Mouse (Mus musculus) kidney, embryonic 14.5 days (tissue): ENCODE data around the gene D16Ertd472e. TPM values are rescaled to one million over a fixed set of nuclear protein-coding genes. Genes with fewer than 3 reads are reported as not detected.
"Not testable (repeated sequence)": the region's sequence is repeated elsewhere in the genome, so short reads cannot be mapped to it uniquely, and the experiment has no call there.

Source experiments
- ATAC-seq: fragments of 200-750 bp; cut with Nextera tagmentation; 2 replicates; pipeline ENCODE4 v1.8.0; 2017; ENCODE audit warnings: moderate number of reproducible peaks, mild to moderate bottlenecking, moderate TSS enrichment, moderate library complexity; ENCODE audit not compliant: low FRiP score, low TSS enrichment
- H3K27ac ChIP-seq: fragments of 300-500 bp; sonication (generic); 2 replicates; pipeline ENCODE4 v1.5.1; 2014; ENCODE audit warnings: low read depth, mild to moderate bottlenecking, low read length, moderate library complexity, mixed read lengths
- H3K27me3 ChIP-seq: fragments of 300-500 bp; sonication (generic); 2 replicates; pipeline ENCODE4 v1.6.1; 2014; ENCODE audit warnings: mild to moderate bottlenecking, low read length; ENCODE audit not compliant: control insufficient read depth, insufficient read depth
- H3K36me3 ChIP-seq: fragments of 300-500 bp; sonication (generic); 2 replicates; pipeline ENCODE4 v1.6.1; 2014; ENCODE audit warnings: low read length, mixed read lengths; ENCODE audit not compliant: control insufficient read depth, insufficient read depth
- H3K4me1 ChIP-seq: fragments of 300-500 bp; sonication (generic); 2 replicates; pipeline ENCODE4 v1.6.1; 2014; ENCODE audit warnings: low read length, mixed read lengths; ENCODE audit not compliant: control insufficient read depth, insufficient read depth
- H3K4me2 ChIP-seq: fragments of 300-500 bp; sonication (generic); replicated peaks from 2 replicates; pipeline ENCODE4 v1.6.1; 2014; ENCODE audit warnings: low read depth, mild to moderate bottlenecking, low read length
- H3K4me3 ChIP-seq: fragments of 300-500 bp; sonication (generic); 2 replicates; pipeline ENCODE4 v1.5.1; 2014; ENCODE audit warnings: mild to moderate bottlenecking, low read length
- H3K9ac ChIP-seq: fragments of 300-500 bp; sonication (generic); 2 replicates; pipeline ENCODE4 v1.6.1; 2014; ENCODE audit warnings: low read depth, mild to moderate bottlenecking, low read length, moderate library complexity
- H3K9me3 ChIP-seq: fragments of 300-500 bp; sonication (generic); 2 replicates; pipeline ENCODE4 v1.6.1; 2016; ENCODE audit warnings: low read length; ENCODE audit not compliant: control insufficient read depth
- WGBS: fragments of 180-500 bp; shearing (Covaris S2); extraction: QIAGEN DNeasy Blood & Tissue Kit; methylation state at CpG from one replicate; pipeline ENCODE4 v1.1.7; 2014; 5-methylcytosine and 5-hydroxymethylcytosine counted together
- polyA plus RNA-seq: library from polyadenylated mRNA; unstranded; fragments of >200 nt; fragmentation: Nextera tagmentation; extraction: Ambion mirVana; gene quantifications from 2 replicates; pipeline ENCODE4 v1.2.1, GENCODE M21; 2014

D16Ertd472e gene
- polyA plus RNA-seq, 1 experiment from 2014 or later: 17.9 TPM

GRCm38 (mm10) chr16:78531957-78532605, 44.4 kb downstream of the D16Ertd472e start:
- no peaks in the 10 kb centered on the region for H3K9me3 ChIP-seq
- H3K4me3 ChIP-seq: no peak overlapping the region
- WGBS: 85% methylated on average over 6 of the region's 6 CpGs
- H3K27me3 ChIP-seq: no peaks in the 10 kb centered on the region
- no peak overlapping the region for H3K9ac ChIP-seq
- no peak overlapping the region for H3K4me2 ChIP-seq
- H3K4me1 ChIP-seq: no peaks in the 10 kb centered on the region
- no peak for ATAC-seq
- no peaks in the 10 kb centered on the region for H3K36me3 ChIP-seq
- no peak overlapping the region for H3K27ac ChIP-seq

DNA sequence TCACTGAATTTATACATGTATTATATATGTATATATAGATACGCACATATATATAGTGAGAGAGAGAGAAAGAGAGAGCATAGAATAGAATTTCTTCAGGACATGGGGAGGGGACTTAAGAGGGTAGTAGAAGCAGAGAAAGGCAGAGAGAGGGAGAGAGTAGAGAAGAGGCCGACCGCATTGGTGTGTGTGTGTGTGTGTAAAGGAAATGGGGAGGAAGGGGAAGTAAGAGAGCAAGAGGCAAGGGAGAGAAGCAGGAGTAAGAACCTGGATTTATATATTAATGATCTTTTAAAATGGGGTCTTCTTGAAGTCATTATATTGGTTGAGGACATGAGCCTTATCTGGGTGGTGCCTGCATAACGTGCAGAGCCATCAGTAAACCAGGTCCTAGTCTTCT, 53.5 kb downstream of the D16Ertd472e start:
- 0 out of 2 replicates have a peak, but pooled peaks cover 2% of the 10 kb centered on the region for H3K27me3 ChIP-seq
- no peak overlapping the region for H3K4me2 ChIP-seq
- ATAC-seq: no peak
- no peaks in the 10 kb centered on the region for H3K36me3 ChIP-seq
- no peaks in the 10 kb centered on the region for H3K4me1 ChIP-seq
- WGBS: 84% methylated on average over 4 of the region's 4 CpGs
- H3K9ac ChIP-seq: no peak overlapping the region
- H3K27ac ChIP-seq: no peak overlapping the region
- H3K4me3 ChIP-seq: no peak overlapping the region
- H3K9me3 ChIP-seq: no peaks in the 10 kb centered on the region

- no peak for ATAC-seq
- H3K9me3 ChIP-seq: no peaks in the 10 kb centered on the region
- no peak overlapping the region for H3K27ac ChIP-seq
- 0 out of 2 replicates have a peak, but pooled peaks cover 2% of the 10 kb centered on the region for H3K27me3 ChIP-seq
- H3K4me1 ChIP-seq: no peaks in the 10 kb centered on the region
- H3K4me3 ChIP-seq: no peak overlapping the region
- 59% methylated on average over 7 of the region's 7 CpGs for WGBS
- no peak overlapping the region for H3K9ac ChIP-seq
- no peak overlapping the region for H3K4me2 ChIP-seq
- H3K36me3 ChIP-seq: no peaks in the 10 kb centered on the region
Observed at GRCm38 (mm10) chr16:78518697-78519096, 57.8 kb downstream of the D16Ertd472e start.

DNA sequence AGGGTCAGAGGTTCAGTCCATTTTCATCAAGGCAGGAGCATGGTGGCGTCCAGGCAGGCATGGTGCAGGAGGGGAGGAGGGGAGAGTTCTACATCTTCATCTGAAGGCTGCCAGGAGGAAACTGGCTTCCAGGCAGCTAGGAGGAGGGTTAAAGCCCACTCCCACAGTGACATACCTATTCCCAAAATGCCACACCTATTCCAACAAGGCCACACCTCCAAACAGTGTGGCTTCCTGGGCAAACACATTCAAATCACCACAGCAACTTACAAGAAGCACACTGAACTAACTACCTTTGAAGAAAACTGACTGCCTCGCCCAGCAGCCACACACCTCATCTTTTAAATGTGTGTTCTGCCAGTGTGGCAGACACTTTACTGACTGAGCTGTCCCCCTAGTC, 59.3 kb downstream of the D16Ertd472e start:
- H3K4me3 ChIP-seq: no peak overlapping the region
- H3K4me1 ChIP-seq: no peaks in the 10 kb centered on the region
- H3K27ac ChIP-seq: no peak overlapping the region
- no peak overlapping the region for H3K4me2 ChIP-seq
- H3K9ac ChIP-seq: no peak overlapping the region
- 80% methylated on average over 2 of the region's 2 CpGs for WGBS
- no peak for ATAC-seq
- H3K36me3 ChIP-seq: no peaks in the 10 kb centered on the region
- no peaks in the 10 kb centered on the region for H3K9me3 ChIP-seq
- H3K27me3 ChIP-seq: 0 out of 2 replicates have a peak, but pooled peaks cover 2% of the 10 kb centered on the region

DNA sequence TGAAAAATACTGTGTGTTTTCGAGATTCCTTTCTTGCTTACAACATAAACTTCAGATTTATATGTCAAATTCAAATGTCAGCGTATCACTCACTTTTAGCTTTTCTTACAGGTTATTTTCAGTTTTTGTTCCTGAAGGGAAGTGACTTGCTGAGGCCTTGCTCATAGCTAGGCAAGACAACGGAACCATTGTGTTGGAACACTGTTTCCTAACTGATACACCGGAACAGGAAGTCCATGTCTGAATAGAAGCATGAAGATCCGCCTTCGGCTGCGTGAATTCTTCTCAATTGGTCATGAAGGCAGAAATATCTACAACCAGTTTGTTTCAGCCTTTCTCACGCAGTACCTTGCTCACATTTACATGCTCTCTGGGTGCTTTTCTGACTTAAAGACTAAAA, 65.0 kb downstream of the D16Ertd472e start:
- WGBS: 88% methylated on average over 8 of the region's 8 CpGs
- no peak for ATAC-seq

DNA sequence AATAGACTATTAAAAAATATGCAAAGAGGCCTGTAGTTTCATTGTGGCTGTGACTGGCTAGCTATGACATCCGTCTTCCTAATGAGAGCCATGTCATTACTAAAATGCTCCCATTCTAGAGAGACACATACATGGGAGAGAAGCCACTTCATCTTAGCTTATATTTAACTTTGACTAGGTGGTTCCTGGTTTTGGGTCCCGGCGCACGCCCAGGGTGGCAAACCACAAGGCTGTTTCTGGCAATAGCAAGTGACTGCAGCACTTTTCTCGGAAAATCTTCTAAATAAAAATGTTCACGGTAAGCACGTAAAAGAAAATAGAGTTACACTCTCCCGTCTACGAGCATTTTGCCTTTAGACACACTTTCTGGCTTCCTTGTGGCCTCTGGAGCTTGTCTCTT, 74.0 kb downstream of the D16Ertd472e start:
- WGBS: 92% methylated on average over 9 of the region's 9 CpGs
- H3K36me3 ChIP-seq: no peaks in the 10 kb centered on the region
- no peak overlapping the region for H3K4me2 ChIP-seq
- H3K9me3 ChIP-seq: no peaks in the 10 kb centered on the region
- ATAC-seq: no peak
- no peaks in the 10 kb centered on the region for H3K27me3 ChIP-seq
- no peak overlapping the region for H3K27ac ChIP-seq
- H3K9ac ChIP-seq: no peak overlapping the region
- H3K4me1 ChIP-seq: no peaks in the 10 kb centered on the region
- H3K4me3 ChIP-seq: no peak overlapping the region

More for the DNA sequence above, 65.0 kb downstream of the D16Ertd472e start:
- Histone ChIP-seq H3K4me1 (no peaks in the 10 kb centered on the region), H3K27me3 (no peaks in the 10 kb centered on the region), H3K4me3 (no peak overlapping the region), H3K36me3 (no peaks in the 10 kb centered on the region), H3K9ac (no peak overlapping the region), H3K4me2 (no peak overlapping the region), H3K27ac (no peak overlapping the region), H3K9me3 (no peaks in the 10 kb centered on the region)

DNA sequence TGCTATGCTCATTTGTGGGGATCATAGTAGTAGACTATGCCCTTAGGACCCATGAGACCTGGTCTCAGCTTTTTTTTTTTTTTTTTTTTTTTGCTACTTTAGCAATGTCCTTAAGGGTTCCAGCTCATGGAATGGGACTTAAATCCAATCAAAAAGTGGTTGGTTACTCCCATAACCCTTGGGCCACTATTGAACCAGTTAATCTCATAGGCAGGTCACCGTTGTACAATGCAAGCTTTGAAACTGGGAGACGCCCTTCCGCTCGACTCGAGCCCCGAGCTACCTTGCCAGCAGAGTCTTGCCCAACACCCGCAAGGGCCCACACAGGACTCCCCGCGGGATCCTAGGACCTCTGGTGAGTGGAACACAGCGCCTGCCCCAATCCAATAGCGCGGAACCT, 83.8 kb downstream of the D16Ertd472e start:
- 95% methylated on average over 12 of the region's 12 CpGs for WGBS
- H3K27ac ChIP-seq, H3K27me3 ChIP-seq, H3K4me2 ChIP-seq, H3K9ac ChIP-seq, H3K4me1 ChIP-seq, ATAC-seq, H3K9me3 ChIP-seq, H3K4me3 ChIP-seq, H3K36me3 ChIP-seq: not testable (repeated sequence)

- no peak overlapping the region for H3K9ac ChIP-seq
- no peaks in the 10 kb centered on the region for H3K4me1 ChIP-seq
- no peaks in the 10 kb centered on the region for H3K9me3 ChIP-seq
- ATAC-seq: no peak
- WGBS: 55% methylated on average over 5 of the region's 5 CpGs
- no peaks in the 10 kb centered on the region for H3K36me3 ChIP-seq
- no peaks in the 10 kb centered on the region for H3K27me3 ChIP-seq
- H3K27ac ChIP-seq: no peak overlapping the region
- H3K4me2 ChIP-seq: 0 out of 2 replicates have a peak overlapping the region, but pooled peaks have one; percentile 38
- no peak overlapping the region for H3K4me3 ChIP-seq
Observed at GRCm38 (mm10) chr16:78490779-78491178, 85.7 kb downstream of the D16Ertd472e start.
